ENCODE assay signal across 8 mouse cellular contexts in the genomic region with DNA sequence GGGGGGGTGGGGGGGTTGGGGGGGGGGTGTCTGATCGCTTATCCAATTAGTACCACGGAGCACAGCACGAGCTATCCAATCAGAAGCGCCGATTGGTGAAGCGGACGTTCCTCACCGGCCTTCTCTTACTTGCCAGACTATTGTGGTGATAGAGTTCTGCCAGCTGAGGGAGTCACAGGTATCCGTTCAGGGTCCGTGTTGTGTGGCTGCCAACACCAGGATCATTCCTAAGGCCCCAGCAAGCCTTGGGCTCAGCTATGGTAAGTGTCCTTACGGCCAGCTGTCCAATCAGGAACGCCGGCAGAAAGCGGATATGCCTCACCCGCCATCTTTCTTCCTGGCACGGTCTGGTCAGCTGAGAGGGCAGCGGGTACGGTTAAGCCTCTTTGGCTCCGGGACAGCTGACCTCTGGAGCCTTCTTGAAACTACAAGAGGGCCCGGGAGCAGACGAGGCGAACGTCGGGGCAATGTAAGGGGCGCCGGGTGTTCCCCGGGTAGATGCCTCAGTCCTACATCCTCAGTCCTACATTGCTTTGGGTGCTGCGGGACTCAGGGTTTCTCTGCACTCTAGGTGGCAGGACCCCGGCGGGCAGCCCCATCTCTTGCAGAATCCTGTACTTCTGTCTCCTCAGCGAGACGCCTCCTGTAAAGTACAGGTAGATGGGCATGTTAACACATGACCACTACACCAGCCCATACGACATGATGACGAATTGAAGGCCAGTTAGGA. TPM values are rescaled to one million over a fixed set of nuclear protein-coding genes. Genes with fewer than 3 reads are reported as not detected.
DNase-seq lines count a peak whose midpoint lies in the region; ATAC-seq and TF ChIP-seq lines count a peak whose summit lies in the region.

A gene (plus strand): TSS at position 91 of the 730 bp plus-strand sequence.

- H3K4me1 ChIP-seq in embryonic facial prominence, embryonic 13.5 days = peaks cover 10% of the 10 kb centered on the region
- peaks cover 7% of the 10 kb centered on the region for H3K4me1 ChIP-seq in kidney, adult 2 months (ENCODE audit: control insufficient read depth, insufficient read depth, low read length)
- peaks cover 9% of the 10 kb centered on the region for H3K4me1 ChIP-seq in limb, embryonic 12.5 days (replicated peaks)
- peaks cover 21% of the 10 kb centered on the region for H3K4me1 ChIP-seq in midbrain, embryonic 15.5 days
- 0 out of 2 replicates have a peak, but pooled peaks cover 2% of the 10 kb centered on the region for H3K4me1 ChIP-seq in spleen, adult 2 months (ENCODE audit: control insufficient read depth, insufficient read depth, insufficient read length)

- 3% methylated on average over 34 of the region's 34 CpGs for WGBS in embryonic facial prominence, embryonic 13.5 days
- WGBS in kidney, adult 2 months = 3% methylated on average over 34 of the region's 34 CpGs
- WGBS in limb, embryonic 12.5 days = 4% methylated on average over 34 of the region's 34 CpGs
- 6% methylated on average over 34 of the region's 34 CpGs for WGBS in midbrain, embryonic 15.5 days
- 6% methylated on average over 34 of the region's 34 CpGs for WGBS in spleen, adult 2 months

- peak within 1 kb of the TSS; percentile 89 for H3K27ac ChIP-seq in embryonic facial prominence, embryonic 13.5 days
- peak within 1 kb of the TSS; percentile 95 for H3K27ac ChIP-seq in kidney, adult 2 months (ENCODE audit: insufficient read depth, low read depth, low read length)
- H3K27ac ChIP-seq in limb, embryonic 12.5 days = peak within 1 kb of the TSS; percentile 79
- H3K27ac ChIP-seq in midbrain, embryonic 15.5 days = peak within 1 kb of the TSS; percentile 89
- peak within 1 kb of the TSS; percentile 76 for H3K27ac ChIP-seq in spleen, adult 2 months (ENCODE audit: insufficient read depth, low read length)

- DNase-seq in 3134 (ENCODE audit: extremely low read depth, insufficient read length, low spot score) = peak; percentile 90
- DNase-seq in adrenal gland, postnatal 36 days = peak; percentile 95 to 96
- DNase-seq in heart, adult 18-20 months = peak; percentile 97 to 98
- DNase-seq in kidney, adult 2 months = peak; percentile 98
- peak; percentile 77 to 84 for DNase-seq in spleen, adult 2 months (ENCODE audit: low read depth in 1 of 2, low spot score in 2 of 2)

- H3K4me3 ChIP-seq in embryonic facial prominence, embryonic 13.5 days = peak within 1 kb of the TSS; percentile 68
- H3K4me3 ChIP-seq in kidney, adult 2 months (ENCODE audit: insufficient read depth, low read depth, low read length) = peak within 1 kb of the TSS; percentile 84
- peak within 1 kb of the TSS; percentile 61 for H3K4me3 ChIP-seq in limb, embryonic 12.5 days (replicated peaks)
- H3K4me3 ChIP-seq in midbrain, embryonic 15.5 days = peak within 1 kb of the TSS; percentile 76
- peak within 1 kb of the TSS; percentile 72 for H3K4me3 ChIP-seq in spleen, adult 2 months (ENCODE audit: extremely low read depth, insufficient read depth, insufficient read length)

- TF ChIP-seq CTCF in kidney, adult 2 months (conservative IDR thresholded peaks at IDR 0.05; ENCODE audit: insufficient read depth, insufficient read length, low read depth, low read length) = peak; percentile 19; the same call in 1 of the 2 replicates
- TF ChIP-seq CTCF in spleen, adult 2 months (IDR thresholded peaks at IDR 0.05; ENCODE audit: extremely low read depth, insufficient read depth, insufficient read length, insufficient replicate concordance) = no peak

- TF ChIP-seq POLR2A in kidney, adult 2 months (IDR thresholded peaks at IDR 0.05; ENCODE audit: low read depth, low read length) = no peak
- no peak for TF ChIP-seq POLR2A in spleen, adult 2 months (IDR thresholded peaks at IDR 0.05; ENCODE audit: low read depth, low read length)

- no peaks in the 10 kb centered on the region for H3K36me3 ChIP-seq in embryonic facial prominence, embryonic 13.5 days
- no peaks in the 10 kb centered on the region for H3K36me3 ChIP-seq in kidney, adult 2 months (ENCODE audit: control insufficient read depth, insufficient read depth, low read length)
- H3K36me3 ChIP-seq in limb, embryonic 12.5 days = no peaks in the 10 kb centered on the region
- H3K36me3 ChIP-seq in midbrain, embryonic 15.5 days (replicated peaks) = no peaks in the 10 kb centered on the region
- H3K36me3 ChIP-seq in spleen, adult 2 months (ENCODE audit: control insufficient read depth, insufficient read depth, low read length) = no peaks in the 10 kb centered on the region

- no peaks in the 10 kb centered on the region for H3K9me3 ChIP-seq in embryonic facial prominence, embryonic 13.5 days
- no peaks in the 10 kb centered on the region for H3K9me3 ChIP-seq in limb, embryonic 12.5 days
- H3K9me3 ChIP-seq in midbrain, embryonic 15.5 days = no peaks in the 10 kb centered on the region

- ATAC-seq in embryonic facial prominence, embryonic 13.5 days (ENCODE audit: insufficient number of reproducible peaks, insufficient read depth, low FRiP score, low TSS enrichment, low read depth) = peak; percentile 83
- ATAC-seq in limb, embryonic 12.5 days (ENCODE audit: insufficient number of reproducible peaks, insufficient read depth, low FRiP score, low TSS enrichment, low read depth) = peak; percentile 96
- ATAC-seq in midbrain, embryonic 15.5 days (replicated peaks) = peak; percentile 94

- no peaks in the 10 kb centered on the region for H3K27me3 ChIP-seq in embryonic facial prominence, embryonic 13.5 days
- no peaks in the 10 kb centered on the region for H3K27me3 ChIP-seq in kidney, adult 2 months (replicated peaks; ENCODE audit: control insufficient read depth, insufficient read depth, low read length)
- no peaks in the 10 kb centered on the region for H3K27me3 ChIP-seq in limb, embryonic 12.5 days
- no peaks in the 10 kb centered on the region for H3K27me3 ChIP-seq in midbrain, embryonic 15.5 days (replicated peaks)
- no peaks in the 10 kb centered on the region for H3K27me3 ChIP-seq in spleen, adult 2 months (ENCODE audit: control insufficient read depth, insufficient read depth, low read length)

- peak within 1 kb of the TSS; percentile 80 for H3K9ac ChIP-seq in embryonic facial prominence, embryonic 13.5 days
- H3K9ac ChIP-seq in limb, embryonic 12.5 days (replicated peaks) = peak within 1 kb of the TSS; percentile 70
- H3K9ac ChIP-seq in midbrain, embryonic 15.5 days = peak within 1 kb of the TSS; percentile 76

- H3K4me2 ChIP-seq in embryonic facial prominence, embryonic 13.5 days = peak within 1 kb of the TSS; percentile 68
- H3K4me2 ChIP-seq in limb, embryonic 12.5 days = peak within 1 kb of the TSS; percentile 64
- H3K4me2 ChIP-seq in midbrain, embryonic 15.5 days = peak within 1 kb of the TSS; percentile 76

RNA-seq across cellular contexts. Expression of the gene that starts here (rescaled TPM):
- total RNA-seq in adrenal gland, postnatal 36 days (2021) = 1 to 10 TPM; 7.4 to 8.9 TPM
- 9.8 and 12.1 TPM in 2 replicates for polyA plus RNA-seq in embryonic facial prominence, embryonic 13.5 days (2015; fragmentation: Nextera tagmentation; extraction: Ambion mirVana)
- 1 to 10 TPM; 5.1 to 5.6 TPM for total RNA-seq in heart, adult 18-20 months (2021)
- 2.2 and 2.8 TPM in 2 replicates for polyA plus RNA-seq in kidney, adult 2 months (2012; rRNA removed)
- 9.7 and 12.3 TPM in 2 replicates for polyA plus RNA-seq in limb, embryonic 12.5 days (2016; fragmentation: Nextera tagmentation; extraction: Ambion mirVana)
- polyA plus RNA-seq in midbrain, embryonic 15.5 days (2015; fragmentation: Nextera tagmentation; extraction: Ambion mirVana) = 23.0 and 24.0 TPM in 2 replicates
- polyA plus RNA-seq in spleen, adult 2 months (2012; rRNA removed) = 0.48 and 0.69 TPM in 2 replicates

Comparison
In these comparisons a context has a peak if more than half of its experiments do, and no peak if none do; other contexts are left out.
1. Peak in every context shown above with its lines: DNase-seq, ATAC-seq, H3K4me3 ChIP-seq and H3K27ac ChIP-seq.
2. Peak in DNase-seq, H3K4me3 ChIP-seq and H3K27ac ChIP-seq in spleen, adult 2 months; RNA of the gene not detected or under 1 TPM.